Mouse (Mus musculus): Measurements from ENCODE around the gene Xrcc5.

Xrcc5 gene

DNA sequence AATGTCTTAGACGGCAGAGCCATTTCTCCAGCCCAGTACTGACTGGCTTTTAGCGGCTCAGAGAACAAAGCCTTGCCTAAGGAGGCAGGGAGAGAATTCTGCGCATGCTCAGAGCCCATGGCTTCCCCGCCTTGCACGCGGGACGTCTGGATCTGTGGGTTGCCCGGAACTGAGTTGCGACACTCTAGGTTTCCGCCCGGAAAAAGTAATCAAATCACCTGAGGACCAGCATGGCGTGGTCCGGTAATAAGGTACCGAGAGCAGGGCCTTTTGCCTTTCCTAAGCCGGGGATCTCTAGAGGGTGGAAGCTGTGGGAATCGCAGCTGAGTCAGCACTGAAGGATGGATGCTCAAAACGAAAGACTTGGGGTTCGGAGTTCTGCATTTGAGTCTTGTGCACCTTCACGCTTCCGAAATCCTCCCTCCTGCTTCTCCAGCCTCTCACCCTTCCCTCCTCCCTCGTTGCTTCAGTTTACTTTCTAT lies at the start of gene Xrcc5:
Gene Xrcc5 (plus strand): TSS at position 105 of the 482 bp plus-strand sequence.
- DNase-seq (ENCODE audit: extremely low spot score, low read depth, low spot score), result peak; percentile 96

DNA sequence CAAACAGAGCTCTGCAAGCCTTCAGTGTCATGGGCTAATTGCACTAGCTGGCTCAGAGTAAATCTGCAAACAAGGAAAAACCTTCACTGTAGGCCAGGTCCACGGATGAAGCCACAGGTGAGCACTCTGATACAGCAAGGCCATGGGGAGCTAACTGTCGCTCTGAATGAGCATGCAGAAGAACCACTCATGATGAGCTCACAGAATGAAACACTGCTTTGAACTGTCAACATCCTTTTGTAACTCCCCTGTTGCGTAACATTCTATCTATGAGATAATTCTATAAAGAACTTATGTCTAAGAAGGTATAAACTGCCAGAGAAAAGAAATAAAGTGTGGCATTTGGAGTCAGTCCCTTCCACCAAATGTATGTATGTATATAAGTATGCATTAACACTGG lies 44.1 kb upstream of the Xrcc5 start:
- DNase-seq (ENCODE audit: extremely low spot score, low read depth, low spot score), result no peak

DNA sequence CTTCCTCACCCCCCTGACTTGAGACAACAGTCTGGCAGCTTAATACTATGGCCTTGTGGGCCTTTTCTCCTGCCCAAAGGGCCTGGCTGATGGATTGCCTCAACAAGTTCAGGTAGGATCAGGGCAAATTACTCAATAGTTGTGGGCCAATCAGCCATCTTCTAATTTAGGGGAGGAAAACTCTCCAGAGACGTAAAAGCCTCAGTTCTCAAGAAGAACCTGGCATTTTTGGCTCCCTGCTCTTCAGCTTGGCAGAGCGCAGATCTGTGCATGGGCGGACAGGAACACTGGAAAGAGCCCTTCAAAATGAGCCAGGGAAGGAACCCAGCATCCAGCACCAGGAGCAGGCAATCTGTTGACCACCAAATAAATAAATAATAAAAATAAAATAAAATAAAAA lies 29.1 kb upstream of the Xrcc5 start:
- DNase-seq (ENCODE audit: extremely low spot score, low read depth, low spot score), result no peak

DNA sequence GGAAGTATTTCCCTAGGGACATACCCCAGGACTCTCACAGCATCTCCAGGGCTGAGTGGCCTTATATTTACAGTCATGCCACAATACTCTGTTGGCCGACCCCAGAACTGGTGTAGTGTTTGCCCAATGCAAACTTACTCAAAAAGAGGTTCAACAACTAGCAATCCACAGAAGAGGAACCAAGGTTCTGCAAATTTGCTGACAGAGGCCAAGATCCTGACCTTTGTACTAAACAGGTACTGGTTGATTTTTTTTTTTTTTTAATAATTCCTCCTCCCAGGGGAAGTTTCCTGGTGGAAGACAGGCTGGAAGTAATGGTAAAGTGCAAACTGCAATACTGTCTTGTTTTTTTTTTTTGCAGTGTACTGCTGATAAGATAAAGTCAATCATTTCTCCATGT lies 24.6 kb upstream of the Xrcc5 start:
- DNase-seq (ENCODE audit: extremely low spot score, low read depth, low spot score), result no peak

DNA sequence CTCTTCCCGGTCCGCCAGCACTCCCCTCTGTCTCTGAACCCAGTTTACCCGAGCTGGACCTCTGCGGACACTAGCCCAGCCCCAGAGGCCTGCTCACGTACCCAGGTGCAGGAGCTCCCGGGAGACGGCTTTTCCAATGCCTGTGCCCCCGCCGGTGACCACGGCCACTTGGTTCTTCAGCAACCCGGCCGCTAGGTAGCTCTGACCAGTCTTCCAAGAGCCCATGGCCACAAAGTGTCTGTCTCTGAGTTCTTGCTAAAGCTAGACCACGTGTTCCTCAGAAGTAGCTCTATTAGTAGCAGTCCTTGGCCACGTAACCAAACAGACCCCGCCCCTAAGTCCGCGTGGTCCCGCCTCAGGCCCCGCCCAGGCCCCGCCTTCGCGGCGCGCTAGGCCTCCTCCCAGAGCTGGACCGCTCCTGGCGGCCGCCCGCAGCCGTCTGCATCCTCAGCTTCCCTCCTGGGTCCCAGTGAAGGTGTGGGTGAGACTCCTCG lies 23.2 kb upstream of the Xrcc5 start, which contains the start of the genes Pecr and Tmem169:
Gene Pecr (minus strand): TSS at position 323 of the 494 bp plus-strand sequence.
Gene Tmem169 (plus strand): TSS at position 378 of the 494 bp plus-strand sequence.
- DNase-seq (ENCODE audit: extremely low spot score, low read depth, low spot score), result peak; percentile 70

DNA sequence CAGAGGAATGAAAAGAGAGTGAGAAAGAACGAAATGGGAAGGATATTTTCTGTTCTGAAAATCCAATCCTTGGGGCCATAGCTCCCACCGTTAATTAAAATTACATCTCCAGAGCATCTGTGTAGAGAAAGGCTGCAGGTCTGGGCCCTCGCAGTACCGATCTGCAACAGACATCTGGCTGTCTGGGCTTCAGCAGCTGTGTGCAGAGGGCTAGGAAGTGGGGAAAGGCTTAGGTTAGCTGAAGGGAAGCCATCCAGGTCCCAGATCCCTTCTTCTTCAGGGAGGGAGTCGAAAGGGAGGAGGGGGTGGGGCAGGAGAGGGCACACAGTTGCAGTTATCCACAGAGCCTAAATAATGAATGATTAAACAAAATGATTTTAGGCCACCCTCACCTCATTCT lies 22.7 kb upstream of the Xrcc5 start:
- DNase-seq (ENCODE audit: extremely low spot score, low read depth, low spot score), result peak; percentile 28

DNA sequence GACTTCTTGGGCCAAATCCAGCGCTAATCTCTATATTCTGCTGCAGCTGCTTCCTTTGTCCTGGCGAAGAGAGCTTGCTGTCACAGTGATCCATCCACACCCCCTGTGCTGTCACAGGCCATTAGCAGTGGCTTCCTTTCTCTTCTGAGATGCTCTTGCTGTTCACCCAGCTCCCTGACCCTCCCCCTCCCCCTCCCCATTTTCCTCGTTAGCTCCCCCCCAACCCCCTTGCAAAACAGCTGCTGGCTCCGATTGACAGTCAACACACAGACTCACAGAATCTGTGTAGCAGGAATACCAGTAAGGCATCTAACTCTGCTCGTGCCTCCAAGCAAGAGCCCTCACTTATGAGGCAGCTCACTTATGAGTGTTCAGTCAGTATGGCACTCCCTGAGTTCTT lies 20.3 kb upstream of the Xrcc5 start:
- no peak for DNase-seq (ENCODE audit: extremely low spot score, low read depth, low spot score)

DNA sequence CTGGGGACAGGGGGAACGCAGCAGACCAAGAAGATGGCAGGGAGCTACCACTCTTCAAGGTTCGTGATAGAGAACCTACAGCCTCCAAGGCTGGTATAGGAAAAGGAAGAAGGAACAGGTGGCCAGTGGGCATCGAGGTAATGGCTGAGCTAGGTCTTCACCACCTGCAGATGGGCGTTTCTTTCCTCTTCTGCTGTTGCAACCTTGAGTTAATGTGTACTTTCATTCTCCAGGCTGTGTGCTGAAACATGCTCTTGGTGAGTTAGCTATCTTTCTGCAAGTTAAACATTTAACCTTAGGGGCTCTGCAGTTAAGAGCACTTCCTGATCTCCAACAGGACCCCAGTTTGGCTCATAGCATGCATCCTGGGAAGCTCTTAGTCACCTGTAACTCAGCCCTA lies 19.3 kb upstream of the Xrcc5 start:
- DNase-seq (ENCODE audit: extremely low spot score, low read depth, low spot score), result no peak

DNA sequence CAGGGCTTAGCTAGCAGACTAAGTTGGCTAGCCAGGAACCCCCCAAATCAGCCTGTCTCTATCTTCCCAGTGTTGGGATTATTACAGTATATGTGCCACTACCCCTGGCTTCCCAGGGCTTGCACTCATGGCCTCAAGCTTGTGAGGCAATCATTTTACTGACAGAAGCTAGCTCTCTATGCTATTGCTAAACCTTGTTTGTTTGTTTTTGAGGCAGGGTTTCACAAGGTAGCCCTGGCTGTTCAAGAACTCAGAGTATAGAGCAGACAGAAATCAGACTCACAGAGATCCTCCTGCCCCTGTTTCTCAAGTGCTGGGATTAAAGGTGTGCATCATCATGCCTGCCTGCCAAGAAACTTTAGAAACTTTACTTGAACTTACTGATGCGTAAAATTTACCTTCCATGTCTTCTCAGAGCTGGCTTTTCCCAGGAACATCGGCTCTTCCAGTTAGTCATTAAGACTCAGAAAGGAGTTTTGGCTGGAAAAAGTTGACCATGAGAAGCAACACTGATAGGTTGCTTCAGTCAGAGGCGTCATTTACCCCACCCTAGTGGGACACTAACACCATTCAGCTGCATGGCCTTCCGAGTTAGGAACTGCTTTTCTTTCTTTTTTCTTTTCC lies 18.6 kb upstream of the Xrcc5 start:
- no peak for DNase-seq (ENCODE audit: extremely low spot score, low read depth, low spot score)

DNA sequence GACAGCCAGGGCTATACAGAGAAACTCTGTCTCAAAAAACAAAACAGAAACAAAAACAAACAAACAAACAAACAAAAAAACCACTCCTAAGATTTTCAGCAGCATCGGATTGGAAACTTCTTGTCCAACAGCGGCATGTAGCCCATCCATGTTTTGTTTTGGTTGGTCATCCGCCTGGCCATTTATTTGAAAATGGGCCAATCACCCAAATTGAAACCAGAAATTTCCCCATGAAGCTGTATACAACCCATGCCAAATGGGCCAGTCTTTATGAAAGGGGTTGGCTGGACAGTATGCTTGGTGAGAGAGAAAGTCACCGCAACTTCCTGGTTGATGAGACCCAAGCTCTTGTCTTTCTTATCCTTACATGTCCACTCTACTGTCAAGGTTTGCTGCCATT lies 16.3 kb upstream of the Xrcc5 start:
- no peak for DNase-seq (ENCODE audit: extremely low spot score, low read depth, low spot score)

DNA sequence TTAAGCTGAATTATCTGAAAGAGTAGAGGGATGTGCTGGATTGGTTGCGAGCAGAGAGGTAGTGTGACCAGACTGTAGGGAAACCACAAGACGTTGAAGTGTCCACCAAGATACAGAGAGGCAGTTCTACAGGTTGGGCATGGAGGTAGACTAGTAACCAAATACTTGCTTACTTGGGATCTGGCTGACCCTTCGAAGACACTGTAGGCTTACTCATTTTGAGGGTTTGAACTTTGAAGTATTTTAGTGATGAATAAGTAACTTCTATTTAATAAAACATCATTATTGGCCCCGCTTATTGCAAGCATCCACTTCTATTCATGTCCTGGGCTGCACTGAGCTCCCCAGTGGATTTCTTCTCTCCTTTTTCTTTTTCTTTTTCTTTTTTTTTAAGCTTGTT lies 15.8 kb upstream of the Xrcc5 start:
- DNase-seq (ENCODE audit: extremely low spot score, low read depth, low spot score), result no peak

DNA sequence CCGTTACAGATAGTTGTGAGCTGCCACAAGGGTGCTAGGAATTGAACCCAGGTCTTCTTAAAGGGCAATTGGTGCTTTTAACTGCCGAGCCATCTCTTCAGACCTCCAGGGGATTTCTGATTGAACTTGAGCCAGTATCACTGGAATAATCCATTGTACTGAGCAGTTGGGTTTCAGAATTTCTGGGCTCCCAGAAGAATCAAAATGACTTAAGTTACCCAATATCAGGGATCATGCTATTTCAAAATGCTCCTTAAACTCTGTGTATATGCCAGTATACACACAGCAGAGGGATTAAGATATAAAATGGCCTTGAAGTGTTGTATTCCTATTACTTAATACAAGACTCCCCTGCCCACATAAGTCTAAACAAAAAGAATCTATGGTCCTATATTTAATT lies 15.3 kb upstream of the Xrcc5 start:
- no peak for DNase-seq (ENCODE audit: extremely low spot score, low read depth, low spot score)

DNA sequence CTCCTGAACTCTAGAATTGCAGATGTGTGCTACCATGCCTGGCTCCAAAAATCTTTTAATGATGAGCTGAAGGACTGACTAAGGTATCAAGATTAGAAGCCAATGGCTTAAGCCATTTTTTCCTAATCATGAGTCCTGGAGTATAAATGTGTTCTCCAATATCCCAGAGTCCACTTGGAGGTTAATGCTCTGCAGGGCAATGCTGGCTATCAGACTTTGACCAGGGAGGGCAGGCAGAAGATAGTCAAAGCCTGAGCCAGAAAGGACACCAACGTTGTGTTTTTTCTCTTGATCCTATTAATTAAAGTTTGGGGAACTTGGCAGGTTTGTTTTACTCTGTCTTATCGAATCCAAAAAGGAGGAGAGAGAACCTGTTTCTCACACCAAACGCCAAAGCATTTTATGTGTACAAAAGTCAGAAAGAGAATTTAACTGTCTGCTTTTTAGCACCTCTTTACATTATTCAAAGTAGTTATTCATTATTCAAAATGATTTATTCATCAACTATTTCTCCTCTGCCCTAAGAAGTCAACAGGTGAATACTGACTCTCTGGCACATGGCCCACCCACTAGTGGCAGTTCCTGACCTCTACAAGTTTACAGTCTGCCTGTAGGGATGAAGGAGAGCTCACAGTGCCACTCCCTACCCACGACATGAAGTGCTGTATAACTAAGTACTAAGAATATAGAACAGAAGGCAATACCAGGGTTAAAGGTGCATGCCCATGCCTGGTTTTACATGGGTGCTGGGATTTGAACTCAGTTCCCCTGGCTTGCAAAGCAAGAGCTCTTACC lies 13.2 kb upstream of the Xrcc5 start:
- DNase-seq (ENCODE audit: extremely low spot score, low read depth, low spot score), result no peak

DNA sequence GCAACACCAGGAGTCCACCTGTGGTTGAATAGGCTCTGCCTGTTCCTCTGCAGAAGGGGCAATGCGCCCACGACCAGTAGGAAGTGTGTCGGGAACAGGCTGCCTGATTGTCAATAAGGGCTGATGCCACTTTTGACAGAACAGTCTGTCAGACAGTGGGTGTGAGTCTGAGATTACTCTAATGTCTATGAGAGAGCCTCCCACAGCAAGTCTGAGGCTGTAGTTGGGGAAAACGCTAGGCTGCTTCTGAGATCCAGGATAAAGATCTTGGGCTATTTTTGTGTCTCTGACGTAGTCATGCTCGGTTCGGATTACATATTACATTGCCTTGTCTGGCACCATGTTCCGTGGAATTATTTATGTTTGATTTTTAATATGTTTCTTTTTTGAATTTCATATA lies 11.5 kb upstream of the Xrcc5 start:
- no peak for DNase-seq (ENCODE audit: extremely low spot score, low read depth, low spot score)

DNA sequence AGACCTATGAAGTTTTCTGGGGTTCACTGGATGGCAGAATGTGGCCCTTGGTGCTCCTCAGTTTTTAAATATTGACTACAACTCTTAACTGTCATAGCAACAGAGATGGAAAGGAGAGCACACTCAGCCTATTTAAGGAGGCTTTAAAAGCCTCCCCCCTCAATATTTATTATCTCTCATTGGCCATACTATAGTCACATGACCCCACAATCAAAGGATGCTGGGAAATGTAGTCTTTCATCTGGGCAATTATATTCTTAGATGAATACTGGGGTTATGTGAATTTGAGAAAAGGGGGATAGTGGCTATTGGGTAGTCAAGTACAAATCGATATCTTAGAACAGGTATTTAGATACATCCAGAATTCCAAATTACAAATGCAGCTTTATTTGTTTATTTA lies 5.4 kb upstream of the Xrcc5 start:
- no peak for DNase-seq (ENCODE audit: extremely low spot score, low read depth, low spot score)

DNA sequence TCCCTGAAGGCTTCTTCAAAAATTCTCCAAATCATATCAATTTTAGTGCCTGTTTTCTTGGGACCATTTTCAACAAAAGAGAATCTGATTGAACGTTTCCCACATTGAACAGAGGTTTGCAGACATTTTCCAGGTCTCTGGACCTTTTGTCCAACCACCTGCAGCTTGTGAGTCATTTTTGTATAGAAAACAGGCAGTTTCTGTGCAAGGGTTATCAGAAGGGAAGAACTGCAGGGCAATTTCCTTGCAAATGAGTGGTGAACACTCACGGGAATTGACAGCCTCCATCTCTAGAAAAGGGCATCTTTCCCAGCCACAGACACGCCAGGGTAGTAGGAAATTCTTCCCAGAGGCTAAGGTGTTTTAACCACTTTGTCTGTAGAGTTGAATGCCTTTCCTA lies 980 bp upstream of the Xrcc5 start:
- DNase-seq (ENCODE audit: extremely low spot score, low read depth, low spot score), result no peak

DNA sequence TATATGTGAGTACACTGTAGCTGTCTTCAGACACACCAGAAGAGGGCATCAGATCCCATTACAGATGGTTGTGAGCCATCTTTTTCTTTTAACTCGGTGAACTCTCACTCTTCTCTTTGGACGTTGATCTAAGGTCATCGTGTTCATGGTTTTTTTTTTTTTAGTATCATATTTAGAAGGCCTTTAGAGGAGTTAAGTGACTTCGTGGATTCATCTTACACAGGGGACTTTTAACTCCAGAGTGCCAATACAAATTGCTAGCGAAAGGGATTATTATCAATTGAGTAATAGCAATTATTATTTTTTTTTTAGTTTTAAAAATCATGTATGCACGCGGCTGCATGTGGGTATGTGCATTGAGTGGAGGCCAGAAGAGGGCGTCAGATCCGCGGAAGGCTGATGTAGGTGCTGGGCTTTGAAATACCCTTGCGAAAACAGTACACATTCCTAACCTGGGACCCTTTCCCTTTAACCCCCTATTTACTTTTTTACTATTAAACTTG lies 491 bp upstream of the Xrcc5 start:
- peak; percentile 26 for DNase-seq (ENCODE audit: extremely low spot score, low read depth, low spot score)

DNA sequence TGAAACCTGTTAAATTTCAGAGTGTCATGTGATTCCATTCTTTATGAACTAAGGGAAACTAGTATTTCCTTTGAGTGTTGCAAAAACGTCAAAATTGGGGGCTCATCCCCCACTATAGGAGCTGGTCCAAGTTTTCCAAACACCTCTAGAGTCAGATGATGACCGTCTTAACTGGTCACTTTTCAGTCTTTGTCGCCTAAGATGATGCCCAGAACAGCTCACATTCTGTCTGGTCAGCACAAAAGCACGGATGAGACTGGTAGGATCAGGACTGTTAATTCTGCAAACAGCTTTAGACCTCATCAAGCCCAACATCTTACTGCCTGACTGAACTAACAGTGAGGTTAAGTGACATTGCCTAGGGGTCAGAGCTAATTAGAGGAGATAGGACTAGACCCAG lies 1.7 kb downstream of the Xrcc5 start:
- DNase-seq (ENCODE audit: extremely low spot score, low read depth, low spot score), result no peak

DNA sequence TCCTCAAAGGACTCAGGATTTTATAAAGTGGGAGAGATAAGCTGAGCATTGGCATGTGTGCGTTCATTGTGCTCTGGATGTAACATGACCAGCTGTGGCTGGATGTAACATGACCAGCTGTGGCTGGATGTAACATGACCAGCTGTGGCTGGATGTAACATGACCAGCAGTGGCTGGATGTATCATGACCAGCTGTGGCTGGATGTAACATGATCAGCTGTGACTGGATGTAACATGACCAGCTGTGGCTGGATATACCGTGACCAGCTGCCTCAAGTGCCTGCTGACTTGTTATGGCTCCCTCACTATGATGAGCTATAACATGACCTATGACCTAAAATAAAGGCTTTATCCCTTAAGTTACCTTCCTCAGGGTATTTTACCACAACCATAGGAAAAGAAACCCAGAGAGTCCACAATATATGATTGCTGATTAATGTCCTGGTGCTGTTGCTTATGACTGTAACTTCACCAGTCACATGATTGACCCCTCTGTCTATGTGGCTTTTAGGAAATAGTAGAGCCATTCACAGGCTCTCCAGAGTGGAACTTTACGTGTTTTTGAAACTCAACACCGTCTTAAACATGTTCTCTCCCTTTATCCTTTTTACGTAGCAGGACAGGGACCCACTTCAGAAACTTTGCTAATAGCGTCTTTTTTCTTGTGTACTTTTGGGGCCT lies 2.7 kb downstream of the Xrcc5 start:
- peak; percentile 69 for DNase-seq (ENCODE audit: extremely low spot score, low read depth, low spot score)

DNA sequence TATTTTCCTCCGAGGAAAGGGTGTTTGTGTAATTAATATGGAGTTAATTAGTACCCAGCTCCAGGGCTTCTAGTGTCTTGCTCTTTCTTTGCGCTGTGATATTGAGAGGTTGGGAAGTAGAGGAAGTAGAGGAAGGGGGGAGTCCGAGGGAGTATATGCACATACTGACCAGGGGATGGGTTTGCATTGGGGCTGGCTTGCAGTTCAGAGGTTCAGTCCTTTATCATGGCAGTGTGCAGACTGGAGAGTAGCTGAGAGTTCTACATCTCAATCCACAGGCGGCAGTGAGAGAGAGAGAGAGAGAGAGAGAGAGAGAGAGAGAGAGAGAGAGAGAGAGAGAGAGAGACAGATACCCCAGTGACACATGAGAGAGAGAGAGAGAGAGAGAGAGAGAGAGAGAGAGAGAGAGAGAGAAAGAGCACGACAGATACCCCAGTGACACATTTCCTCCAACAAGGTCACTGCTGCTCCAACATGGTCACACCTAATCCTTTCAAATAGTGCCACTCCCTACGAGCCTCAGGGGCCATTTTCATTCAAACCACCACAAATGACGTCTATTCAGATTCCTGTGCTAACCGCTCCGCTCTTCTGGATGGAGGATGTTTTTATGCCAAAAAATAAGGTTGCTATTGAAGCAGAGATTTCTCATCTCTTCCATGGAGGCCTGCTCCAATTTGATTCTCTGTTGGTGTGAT lies 5.6 kb downstream of the Xrcc5 start:
- DNase-seq (ENCODE audit: extremely low spot score, low read depth, low spot score), result no peak

Measured in hindlimb bud, embryonic 11.5 days (tissue).